Mouse (Mus musculus) layer of hippocampus, postnatal 36 days (tissue): Measurements from ENCODE around the gene Mecom. TPM values are rescaled to one million over a fixed set of nuclear protein-coding genes. Genes with fewer than 3 reads are reported as not detected.

Source experiments
- DNase-seq, 2 experiments: peaks; one replicate each; pipeline ENCODE4 v3.0.0; 2022
- total RNA-seq, 2 experiments: library from RNA; stranded (reverse); gene quantifications; 2 replicates each; pipeline ENCODE4 v1.2.3; 2021

Gene Mecom
- total RNA-seq, 2 experiments from 2014 or later, result 3.2 to 4.3 TPM

GRCm38 (mm10) chr3:30092481-30092880 is 455.3 kb downstream of the Mecom start:
- DNase-seq, result no peak

DNA sequence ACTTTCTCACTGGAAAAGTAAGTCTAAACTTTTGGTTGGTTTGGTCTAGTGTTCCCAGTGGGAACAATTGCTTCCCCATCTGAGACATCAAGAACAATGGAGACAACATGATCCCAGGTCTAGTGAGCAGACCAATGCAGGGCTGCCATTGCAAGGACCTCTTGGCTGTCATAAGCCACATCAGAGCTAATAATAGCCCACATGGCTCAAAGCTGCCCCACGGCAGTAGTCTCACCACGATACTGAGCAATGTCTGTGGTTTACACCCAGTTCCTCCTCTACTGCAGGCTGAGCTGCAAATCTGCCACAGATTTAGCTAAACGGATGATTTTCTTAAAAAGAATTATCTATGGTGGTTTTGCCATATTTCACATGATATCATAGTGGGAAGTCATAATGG is 455.9 kb downstream of the Mecom start:
- DNase-seq, result no peak

DNA sequence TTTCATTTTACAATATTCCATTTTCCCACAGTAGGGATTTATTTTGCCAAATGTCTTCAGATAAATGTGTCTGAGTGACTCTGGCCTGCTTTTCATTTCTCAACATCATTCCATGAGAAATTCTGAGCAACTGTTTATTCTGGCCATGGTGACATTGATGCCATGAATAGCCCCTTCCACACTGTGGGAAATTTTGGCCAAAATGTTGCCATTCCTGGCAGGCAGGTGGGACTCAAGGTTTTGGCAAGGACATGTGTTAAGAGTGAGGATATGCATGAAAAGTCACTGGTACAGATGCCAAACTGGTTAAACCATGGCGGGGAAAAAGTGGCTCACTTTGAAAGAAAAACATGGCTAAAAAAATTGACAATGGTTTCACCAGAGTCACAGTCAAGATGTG is 456.4 kb downstream of the Mecom start:
- DNase-seq, result no peak

DNA sequence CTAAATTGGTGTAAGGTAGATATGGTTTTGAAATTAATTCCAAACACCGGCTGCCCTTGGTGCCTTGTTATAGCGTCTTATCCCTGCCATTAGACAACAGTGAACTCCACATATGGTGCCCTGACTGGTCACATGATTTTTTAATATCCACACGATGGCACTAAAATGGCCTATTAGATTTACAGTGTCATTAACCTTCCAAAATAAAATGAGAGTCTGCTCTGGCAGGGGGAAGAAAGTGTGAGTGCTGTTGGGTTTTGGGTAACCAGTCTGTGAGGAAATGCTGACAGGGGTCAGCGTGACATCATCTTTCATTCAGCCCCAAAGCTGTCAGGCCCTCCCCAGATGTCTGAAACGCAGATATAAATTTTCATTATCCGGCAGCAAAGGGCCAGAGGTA is 461.7 kb downstream of the Mecom start:
- DNase-seq, result no peak

DNA sequence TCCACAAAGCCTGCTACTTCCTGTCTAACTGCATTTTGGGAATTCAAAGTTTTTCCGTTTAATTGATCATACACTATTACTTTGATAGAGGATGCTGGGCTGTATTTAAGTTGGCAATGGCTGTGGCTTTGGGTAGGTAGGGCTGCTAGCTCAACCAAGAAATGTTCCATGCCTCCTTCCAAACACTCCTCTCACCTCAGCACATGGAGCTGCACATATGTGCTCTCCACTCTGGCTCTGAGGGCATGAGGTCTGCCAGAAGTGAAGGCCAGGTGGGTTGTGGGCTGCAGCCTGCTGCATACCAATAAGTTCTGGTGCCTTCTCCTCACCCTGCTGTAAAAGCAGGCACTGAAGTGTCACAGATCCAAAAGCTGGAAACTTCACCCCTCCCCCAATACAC is 464.0 kb downstream of the Mecom start:
- DNase-seq, result no peak

DNA sequence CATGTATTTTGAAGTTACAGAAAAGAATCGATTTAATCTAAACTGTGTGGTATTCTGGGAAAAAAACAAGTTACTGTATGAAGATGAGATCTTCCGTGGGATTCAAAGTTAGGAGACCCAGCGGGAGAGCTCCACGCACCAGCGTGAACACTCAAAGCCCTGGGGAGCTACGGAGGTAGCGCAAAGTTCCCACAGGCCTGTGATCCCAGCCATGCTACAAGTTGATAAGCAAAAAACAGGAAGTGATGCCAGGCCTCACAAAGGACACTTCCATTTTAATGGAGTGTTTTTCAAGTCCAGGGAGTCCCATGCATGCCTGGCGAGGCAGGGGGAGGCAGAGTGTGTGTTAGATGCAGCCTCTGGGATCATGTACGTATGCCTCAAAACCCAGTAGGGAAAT is 464.5 kb downstream of the Mecom start:
- DNase-seq, result no peak

DNA sequence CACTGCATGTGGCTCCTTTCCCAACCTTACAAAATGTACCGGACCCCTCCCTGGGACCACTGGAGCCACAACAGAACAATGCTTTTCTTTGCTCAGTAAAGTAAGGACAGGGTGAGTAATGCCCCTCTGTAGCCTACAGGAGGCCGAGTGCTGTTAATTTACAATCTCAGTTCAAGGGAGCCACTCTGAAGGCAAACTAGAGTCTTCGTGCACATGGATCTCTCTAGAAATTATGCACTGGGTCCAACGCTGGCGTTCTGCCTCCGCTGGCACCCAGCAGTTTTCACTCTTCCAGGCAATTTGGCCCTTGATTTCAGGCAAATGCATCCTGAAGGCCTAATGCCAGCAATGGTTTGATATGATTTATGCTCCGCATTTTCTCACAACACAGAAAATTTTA is 467.0 kb downstream of the Mecom start:
- no peak for DNase-seq

DNA sequence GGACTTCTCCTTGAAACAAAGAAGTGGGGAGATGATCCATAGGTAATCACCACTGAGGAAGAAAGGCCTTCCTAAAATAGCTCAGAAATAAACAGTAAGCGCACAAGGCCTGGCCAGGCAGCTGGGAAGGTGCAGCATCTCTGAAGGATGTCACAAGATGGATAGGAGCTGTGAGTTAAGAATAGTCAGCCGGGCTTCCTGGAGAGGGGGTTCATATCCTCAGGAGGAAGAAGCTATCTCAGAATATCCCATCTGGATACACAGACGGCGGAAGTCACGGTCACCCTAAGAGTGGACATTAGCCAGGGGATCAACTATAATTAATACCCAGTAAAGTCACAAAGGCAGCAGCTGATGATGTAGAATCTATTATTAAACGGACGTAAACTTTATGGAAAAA is 471.3 kb downstream of the Mecom start:
- DNase-seq, result no peak

DNA sequence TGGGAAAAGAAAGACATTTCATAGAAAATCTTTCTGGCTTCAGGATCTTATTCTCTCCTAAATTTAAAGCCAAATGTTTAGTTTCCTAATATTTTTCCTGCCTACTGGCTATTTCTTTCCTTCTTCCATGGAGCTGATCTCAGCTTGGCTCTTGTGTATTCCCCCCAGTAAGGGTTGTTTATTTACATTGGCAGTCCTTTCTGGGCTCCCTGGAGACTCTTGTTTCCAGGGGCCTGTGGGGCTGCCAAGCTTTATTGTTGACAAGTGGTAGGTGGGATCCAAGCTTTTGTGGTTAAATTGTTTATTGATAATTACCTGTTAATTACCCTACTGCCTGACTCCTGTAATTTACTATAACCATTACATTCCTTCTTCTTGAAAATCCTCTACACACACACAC is 476.5 kb downstream of the Mecom start:
- DNase-seq, result no peak

DNA sequence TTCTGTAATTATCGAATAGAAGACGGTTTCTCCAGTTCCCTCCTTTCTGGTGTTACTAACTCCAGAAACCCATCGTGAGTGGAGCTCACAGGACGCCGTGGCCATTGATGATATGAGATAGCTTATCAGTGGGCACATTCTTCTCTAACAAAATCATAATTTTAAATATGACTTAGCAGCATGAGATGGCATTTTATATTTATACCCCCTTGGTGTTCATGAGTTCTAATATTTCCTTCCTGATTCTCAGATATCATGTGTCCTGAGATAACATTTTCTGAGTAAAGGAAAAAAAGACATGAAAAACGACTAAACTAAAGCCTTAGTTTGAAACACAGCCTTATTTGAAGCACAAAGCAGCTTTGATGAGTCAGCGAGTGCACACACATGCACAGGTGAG is 481.3 kb downstream of the Mecom start:
- no peak for DNase-seq

DNA sequence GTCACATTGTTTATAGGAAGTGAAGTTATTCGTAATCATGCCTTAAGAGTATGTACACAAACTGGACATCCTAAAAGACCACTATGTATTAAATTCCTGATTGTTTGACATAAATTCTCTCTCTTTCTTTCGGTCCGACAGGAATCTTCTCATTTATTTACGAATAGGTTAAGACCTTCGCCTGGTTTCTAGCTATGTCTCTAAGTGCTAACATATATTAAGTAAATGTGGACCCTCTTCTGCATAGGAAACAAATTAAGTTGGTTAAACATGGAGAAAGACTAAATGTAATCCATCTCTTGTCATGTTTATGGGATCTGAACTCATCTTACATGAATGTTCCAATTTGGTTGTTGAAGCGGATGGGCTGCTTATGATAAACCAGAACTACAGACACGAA is 487.8 kb downstream of the Mecom start:
- DNase-seq, result no peak

DNA sequence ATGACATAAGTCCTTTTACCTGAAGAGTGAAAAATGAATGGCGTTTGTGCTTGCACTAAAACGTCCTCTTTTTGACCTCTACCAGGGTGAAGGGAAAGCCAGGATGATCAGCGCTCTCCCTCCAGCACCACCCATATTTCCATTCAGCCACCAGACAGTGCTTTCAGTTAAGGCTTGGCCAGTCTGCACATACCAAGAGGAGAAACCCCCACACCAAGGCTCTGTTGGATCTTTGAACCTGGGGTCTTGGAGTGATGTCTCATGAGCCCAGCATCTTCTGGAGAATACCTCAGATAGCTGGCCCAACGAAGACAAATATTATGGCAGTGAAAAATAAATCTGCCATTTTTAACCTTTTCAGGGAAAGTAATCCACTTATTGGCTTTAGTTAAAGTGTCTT is 488.2 kb downstream of the Mecom start:
- DNase-seq, result no peak

DNA sequence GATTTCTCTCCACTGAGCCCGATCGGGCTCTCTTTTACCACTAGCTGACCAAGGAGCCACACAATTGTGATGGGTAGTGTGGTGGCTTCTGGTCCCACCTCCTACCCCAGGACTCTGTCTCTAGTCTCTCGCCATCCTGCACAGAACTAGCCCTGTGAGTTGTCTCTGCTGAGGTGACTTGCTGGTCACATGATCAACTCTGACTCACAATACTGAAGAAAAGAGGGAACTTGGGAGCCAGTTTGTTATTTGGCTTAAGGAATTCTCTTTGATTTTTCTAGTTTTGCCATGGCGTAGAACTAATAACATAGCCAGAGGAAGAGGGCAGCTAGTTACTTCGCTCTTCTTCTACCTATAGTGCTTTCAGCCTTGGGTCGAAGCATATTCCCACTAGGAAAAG is 496.5 kb downstream of the Mecom start:
- DNase-seq, result no peak

GRCm38 (mm10) chr3:30050795-30051194 is 497.0 kb downstream of the Mecom start:
- DNase-seq, result no peak

DNA sequence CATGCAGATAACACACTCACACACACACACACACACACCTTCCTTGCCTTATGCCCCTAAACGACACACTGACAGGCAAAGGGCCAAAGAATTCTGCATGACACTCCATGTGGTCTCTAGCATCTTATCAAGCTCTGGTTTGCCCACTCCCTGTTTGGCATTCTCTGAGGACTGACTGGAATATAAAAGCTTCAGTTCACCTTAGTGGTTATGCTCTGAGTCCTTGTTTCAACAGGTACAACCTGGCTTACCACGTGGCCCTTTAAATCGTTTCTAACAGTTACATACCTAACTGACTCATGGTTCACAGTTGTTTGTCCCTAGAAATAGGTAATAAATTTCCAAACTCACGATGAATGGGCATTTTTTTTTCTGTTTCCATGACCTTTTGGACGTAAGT is 499.0 kb downstream of the Mecom start:
- no peak for DNase-seq

DNA sequence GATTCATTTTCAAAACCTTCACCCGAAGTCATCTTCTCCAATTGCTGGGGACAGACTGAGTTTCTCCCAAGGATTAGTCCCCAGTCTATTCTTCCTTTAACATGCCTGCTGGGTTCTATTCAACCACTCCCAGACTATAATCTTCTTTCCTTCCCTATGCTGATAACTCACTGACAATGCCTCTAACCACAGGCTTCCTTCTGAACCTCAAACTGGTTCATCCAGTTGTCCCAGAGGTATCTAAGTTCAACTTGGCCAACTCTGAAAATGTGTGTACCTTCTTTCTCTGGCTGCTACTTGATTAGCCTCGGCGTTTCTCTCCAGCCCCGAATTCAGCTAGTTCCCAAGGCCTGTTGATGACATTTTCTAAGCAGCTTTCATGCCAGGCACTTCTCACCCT is 499.7 kb downstream of the Mecom start:
- DNase-seq, result no peak

DNA sequence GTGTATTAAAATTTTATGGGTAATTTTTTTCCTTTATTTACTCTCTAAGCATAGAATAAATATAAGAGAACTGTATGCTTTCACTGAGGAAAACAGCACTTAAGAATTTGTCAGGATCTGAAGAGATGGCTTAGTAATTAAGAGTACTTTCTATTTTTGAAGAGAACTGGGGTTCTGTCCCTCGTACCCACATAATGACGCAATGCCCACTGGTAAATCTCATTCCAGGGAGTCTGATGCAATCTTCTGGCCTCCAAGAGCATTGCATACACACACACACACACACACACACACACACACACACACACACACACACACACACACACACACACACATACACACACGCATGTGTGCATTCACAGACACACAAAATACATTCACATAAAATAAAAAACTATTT is 504.3 kb downstream of the Mecom start:
- no peak for DNase-seq

GRCm38 (mm10) chr3:30038545-30038944 is 509.3 kb downstream of the Mecom start:
- no peak for DNase-seq

GRCm38 (mm10) chr3:30019961-30020360 is 527.8 kb downstream of the Mecom start:
- DNase-seq, result no peak

- DNase-seq, result no peak
Measured at GRCm38 (mm10) chr3:30019411-30019810, 528.4 kb downstream of the Mecom start.

- no peak for DNase-seq
Measured at GRCm38 (mm10) chr3:30018202-30018601, 529.6 kb downstream of the Mecom start.

- no peak for DNase-seq
Measured at GRCm38 (mm10) chr3:30016766-30017165, 531.0 kb downstream of the Mecom start.

DNA sequence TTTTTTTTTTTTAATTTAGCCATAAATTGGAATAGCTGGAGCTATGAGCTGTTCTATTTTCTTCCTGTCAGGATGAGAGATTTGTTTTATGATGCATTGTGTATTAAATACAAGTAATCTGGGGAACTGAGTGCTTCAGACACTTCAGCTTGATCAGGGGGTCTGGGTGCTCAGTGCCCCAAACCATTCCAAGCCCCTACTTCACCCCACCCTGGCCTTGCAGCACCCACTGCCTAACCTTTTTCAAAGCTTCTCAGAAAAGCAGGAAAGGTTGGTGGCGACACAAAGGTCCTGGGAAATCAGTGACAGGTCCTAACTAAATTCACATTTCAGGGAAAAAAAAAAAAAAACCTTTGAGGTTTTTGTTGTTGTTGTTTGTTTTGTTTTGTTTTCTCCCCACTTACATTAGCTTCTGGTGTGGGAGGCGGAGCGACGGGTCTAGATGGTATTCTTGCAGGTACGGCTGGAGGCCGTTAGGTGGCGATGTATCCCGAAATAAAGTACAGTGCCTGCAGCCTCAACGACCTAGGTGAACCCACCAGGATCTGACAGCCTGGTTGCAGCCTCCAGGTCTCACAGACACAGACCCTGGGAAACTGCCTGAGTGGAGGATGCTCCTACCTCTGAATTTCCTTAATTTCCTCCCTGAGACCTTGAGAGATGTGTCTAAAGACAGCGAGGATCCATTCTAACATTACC is 532.7 kb downstream of the Mecom start:
- peak; percentile 34 to 37 for DNase-seq

GRCm38 (mm10) chr3:30014279-30014678 is 533.5 kb downstream of the Mecom start:
- no peak for DNase-seq

DNA sequence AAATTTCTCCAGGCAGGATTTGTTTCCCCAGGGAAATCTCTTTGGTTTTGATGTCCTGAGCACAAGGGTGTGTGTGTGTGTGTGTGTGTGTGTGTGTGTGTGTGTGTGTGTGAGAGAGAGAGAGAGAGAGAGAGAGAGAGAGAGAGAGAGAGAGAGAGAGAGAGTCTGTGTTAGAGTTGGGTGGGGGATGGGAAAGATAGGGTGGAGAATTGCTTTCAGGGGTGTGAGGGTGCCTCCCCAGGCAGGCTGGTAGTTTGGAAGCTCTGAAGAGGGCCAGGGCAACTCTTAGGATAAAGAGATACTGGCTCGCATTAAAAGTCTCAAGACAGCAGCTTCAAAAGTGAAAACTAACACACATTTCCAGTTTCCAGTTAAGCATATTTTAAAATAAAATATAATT is 534.4 kb downstream of the Mecom start:
- no peak for DNase-seq
